17 mouse cellular contexts compared by ENCODE assay signal in the genomic region with DNA sequence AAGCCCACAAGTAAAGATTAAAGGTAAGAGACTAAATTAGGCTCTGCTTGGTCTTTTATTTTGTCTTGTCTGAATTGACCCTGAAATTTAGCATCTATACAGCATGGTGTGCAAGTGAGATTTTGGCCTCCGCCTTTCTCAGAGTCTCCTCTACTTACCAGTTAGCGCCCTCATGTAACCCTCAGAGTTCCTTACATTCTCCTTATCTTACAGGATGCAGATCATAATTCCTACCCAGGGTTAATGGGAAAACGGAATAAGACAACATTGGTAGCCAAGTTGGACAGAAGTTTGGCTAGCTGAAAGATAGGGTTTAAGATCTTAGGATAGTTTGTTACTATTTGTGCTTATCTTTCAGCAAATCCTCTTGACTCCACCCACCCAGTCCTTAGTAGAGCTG. TPM values are rescaled to one million over a fixed set of nuclear protein-coding genes. Genes with fewer than 3 reads are reported as not detected.
"Had no signal": no experiment of that assay in that cellular context is flagged by ENCODE, and none has a peak within 500 bp of the region (broad histone marks: within the 10 kb centered on the region; RNA-seq: fewer than 3 reads in every experiment).

No protein-coding gene starts in this region.

- H3K4me3 ChIP-seq: neural tube, embryonic 13.5 days; neural tube, embryonic 15.5 days; stomach, embryonic 15.5 days had no signal

- H3K9ac ChIP-seq: neural tube, embryonic 13.5 days; neural tube, embryonic 15.5 days; stomach, embryonic 15.5 days had no signal

- H3K9me3 ChIP-seq: neural tube, embryonic 13.5 days; neural tube, embryonic 15.5 days; stomach, embryonic 15.5 days had no signal

- H3K4me2 ChIP-seq: neural tube, embryonic 13.5 days; neural tube, embryonic 15.5 days; stomach, embryonic 15.5 days had no signal

- H3K27ac ChIP-seq: neural tube, embryonic 13.5 days; neural tube, embryonic 15.5 days; stomach, embryonic 15.5 days; stomach, postnatal 0 days had no signal

- H3K4me1 ChIP-seq: stomach, embryonic 15.5 days had no signal

- DNase-seq: retina, postnatal 1 day; right cerebral cortex, adult 18-20 months; right cerebral cortex, postnatal 14 days; right cerebral cortex, postnatal 25 days; right cerebral cortex, postnatal 4 days; spleen, adult 18-20 months; thymus, adult 18-20 months; thymus, adult 2 months; thymus, postnatal 14 days; thymus, postnatal 25 days; thymus, postnatal 36 days; thymus, postnatal 4 days had no signal

- H3K36me3 ChIP-seq: neural tube, embryonic 13.5 days; neural tube, embryonic 15.5 days; stomach, embryonic 15.5 days had no signal

RNA-seq across cellular contexts. Expression of a gene that starts 17.1 kb away (rescaled TPM):
- total RNA-seq: neutrophil, adult 5-6 weeks had no signal
